In the genomic region with DNA sequence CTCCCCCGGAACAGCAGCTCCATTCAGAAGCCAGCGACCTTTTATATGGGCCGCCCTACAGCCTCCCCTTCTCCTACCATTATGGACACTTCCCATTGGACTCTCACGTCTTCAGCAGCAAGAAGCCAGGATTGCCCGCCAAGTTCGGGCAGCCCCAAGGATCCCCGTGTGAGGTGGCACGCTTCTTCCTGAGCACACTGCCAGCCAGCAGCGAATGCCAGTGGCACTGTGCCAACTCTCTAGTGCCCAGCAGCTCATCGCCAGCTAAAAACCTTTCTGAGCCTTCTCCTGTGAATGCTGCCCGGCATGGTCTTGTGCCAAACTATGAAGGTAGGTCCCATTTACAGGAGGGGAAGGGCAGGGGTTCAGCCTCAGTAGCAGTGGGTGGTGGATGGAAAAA, we compare ENCODE assay signal across 10 mouse cellular contexts. TPM values are rescaled to one million over a fixed set of nuclear protein-coding genes. Genes with fewer than 3 reads are reported as not detected.
A peak's percentile ranks its signal among the peaks of the same experiment; 100 is the strongest.
DNase-seq lines count a peak whose midpoint lies in the region; TF ChIP-seq lines count a peak whose summit lies in the region.
"Had no signal": no experiment of that assay in that cellular context is flagged by ENCODE, and none has a peak within 500 bp of the region (broad histone marks: within the 10 kb centered on the region; RNA-seq: fewer than 3 reads in every experiment).

No protein-coding gene starts in this region.

- TF ChIP-seq EP300 in heart, adult 2 months (IDR thresholded peaks at IDR 0.05; ENCODE audit: insufficient read depth, low read depth, low read length) = no peak

- H3K4me3 ChIP-seq in heart, adult 2 months = no peak overlapping the region
- no peak overlapping the region for H3K4me3 ChIP-seq in heart, embryonic 10.5 days

- H3K27me3 ChIP-seq in heart, adult 2 months (ENCODE audit: control insufficient read depth, insufficient read depth, low read length) = peaks cover 3% of the 10 kb centered on the region; the same call in 1 of the 2 replicates
- peaks cover 86% of the 10 kb centered on the region for H3K27me3 ChIP-seq in heart, embryonic 10.5 days (ENCODE audit: insufficient read depth, poor library complexity, severe bottlenecking)

- 58% methylated on average over 11 of the region's 11 CpGs for WGBS in heart, adult 2 months
- WGBS in heart, embryonic 10.5 days = 75% methylated on average over 11 of the region's 11 CpGs

- no peaks in the 10 kb centered on the region for H3K79me2 ChIP-seq in heart, adult 2 months (replicated peaks; ENCODE audit: control insufficient read depth, insufficient read depth, low read length)

- H3K27ac ChIP-seq in heart, adult 2 months = no peak overlapping the region
- no peak overlapping the region for H3K27ac ChIP-seq in heart, embryonic 10.5 days

- H3K4me1 ChIP-seq in heart, adult 2 months (ENCODE audit: control insufficient read depth, insufficient read depth, low read length) = no peaks in the 10 kb centered on the region
- peaks cover 17% of the 10 kb centered on the region for H3K4me1 ChIP-seq in heart, embryonic 10.5 days

- H3K9ac ChIP-seq in heart, adult 2 months (ENCODE audit: low read depth, low read length) = no peak overlapping the region

- no peak for TF ChIP-seq POLR2A in heart, adult 2 months (IDR thresholded peaks at IDR 0.05; ENCODE audit: insufficient read depth, low read depth, low read length)

- TF ChIP-seq CTCF in heart, adult 2 months (IDR thresholded peaks at IDR 0.05) = no peak

- intact Hi-C loops in heart, adult 2 months (cut with DNase I) = no loop called here

- H3K9me3 ChIP-seq in heart, embryonic 10.5 days = no peaks in the 10 kb centered on the region

- no peaks in the 10 kb centered on the region for H3K36me3 ChIP-seq in heart, adult 2 months (ENCODE audit: control insufficient read depth, insufficient read depth, low read length)
- no peaks in the 10 kb centered on the region for H3K36me3 ChIP-seq in heart, embryonic 10.5 days

- DNase-seq in heart, adult 2 months = peak; percentile 55
- no peak for DNase-seq in heart, embryonic 10.5 days (ENCODE audit: low spot score)
- DNase-seq in right cerebral cortex, adult 18-20 months = peak; percentile 19
- no peak for DNase-seq in right cerebral cortex, postnatal 25 days
- DNase-seq in gastrocnemius, postnatal 10 days = peak; percentile 66
- DNase-seq in right cerebral cortex, postnatal 4 days = peak; percentile 66
- DNase-seq in thymus, postnatal 36 days = no peak
- DNase-seq in embryo, embryonic 10.5 days (ENCODE audit: low spot score) = no peak

RNA-seq across cellular contexts. Expression of gene Sim2, which starts 38.5 kb away (rescaled TPM):
- total RNA-seq in heart, adult 2 months (2021) = not detected
- 0.12 TPM in 1 of 2 replicates, not detected in the other for polyA plus RNA-seq in heart, adult 2 months (2012; rRNA removed)
- 0.05 and 0.18 TPM in 2 replicates for polyA plus RNA-seq in heart, embryonic 10.5 days (2016; fragmentation: Nextera tagmentation; extraction: Ambion mirVana)
- total RNA-seq in gastrocnemius, postnatal 10 days (2021) = 10 to 100 TPM; 11.9 to 13.2 TPM
- total RNA-seq: hematopoietic stem cell, adult 5-6 weeks had no signal
- polyA plus RNA-seq: cortical plate, adult 2 months had no signal

Comparison
In these comparisons a context has a peak if more than half of its experiments do, and no peak if none do; other contexts are left out.
1. DNase-seq: peak in heart, adult 2 months (2 of 2), right cerebral cortex, adult 18-20 months (single experiment), gastrocnemius, postnatal 10 days (single experiment) and right cerebral cortex, postnatal 4 days (single experiment); none in heart, embryonic 10.5 days (single experiment), right cerebral cortex, postnatal 25 days (single experiment), thymus, postnatal 36 days (0 of 2) and embryo, embryonic 10.5 days (single experiment).
2. RNA of gene Sim2, which starts 38.5 kb away (total RNA-seq): 11.9 to 13.2 TPM in gastrocnemius, postnatal 10 days; not detected in heart, adult 2 months; every median in the first group is over 10 times any median in the second.